Mouse (Mus musculus) gastrocnemius, postnatal 25 days (tissue): ENCODE measurements at regions not wholly inside any gene's neighbourhood (a gene's known extent, or its start where the extent isn't known, plus 50 kb on each side); places are given as distances from the start of the nearest gene placed in this dataset.

Source experiments
- DNase-seq: peaks from one replicate; pipeline ENCODE4 v3.0.0; 2022

- DNase-seq: no peak
These were observed 58.6 kb downstream of the Drd1 start for GRCm38 (mm10) chr13:53996867-53997266.

GRCm38 (mm10) chr13:53992863-53993451 is 62.5 kb downstream of the Drd1 start:
- DNase-seq: no peak

- no peak for DNase-seq
These were observed 76.3 kb downstream of the Drd1 start for GRCm38 (mm10) chr13:53979226-53979625.

DNA sequence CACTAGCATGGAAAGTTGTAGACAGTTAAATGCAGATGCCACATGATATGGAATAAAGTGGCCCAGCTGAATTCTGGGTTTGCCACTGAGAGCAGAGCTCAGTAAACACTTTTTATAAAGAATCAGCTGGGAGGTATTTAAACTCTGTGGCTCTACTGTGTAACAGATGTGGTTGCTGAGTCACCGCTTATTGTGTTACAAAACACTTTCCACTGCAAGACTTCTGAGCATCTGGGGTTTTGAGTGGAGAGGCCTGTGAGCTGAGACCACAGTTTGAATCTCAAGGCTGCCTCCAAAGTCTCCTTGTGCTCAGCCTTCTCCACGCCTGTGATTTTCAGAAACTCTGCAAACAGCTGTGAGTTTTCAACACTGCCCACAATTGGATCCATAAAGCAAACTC is 86.1 kb downstream of the Drd1 start:
- no peak for DNase-seq

DNA sequence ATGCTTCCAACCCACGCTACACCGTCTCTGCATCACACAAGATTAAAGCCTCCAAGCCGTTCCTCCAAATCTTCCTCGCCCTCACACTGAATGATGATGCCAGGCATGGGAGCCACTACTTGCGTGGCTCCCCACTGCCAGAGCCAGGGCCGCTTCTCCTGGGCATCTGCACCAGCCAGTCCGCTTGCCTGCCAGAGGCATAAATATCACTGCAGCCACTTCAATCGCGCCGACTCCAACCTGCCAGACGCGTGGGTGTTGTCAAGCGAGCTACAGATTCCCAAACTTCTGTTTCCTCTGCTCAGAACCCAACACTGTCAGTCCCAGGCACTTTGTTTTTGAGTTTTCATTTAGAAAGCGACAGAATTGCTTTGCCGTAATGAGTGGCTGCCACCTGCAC is 99.3 kb downstream of the Drd1 start:
- DNase-seq: no peak

DNA sequence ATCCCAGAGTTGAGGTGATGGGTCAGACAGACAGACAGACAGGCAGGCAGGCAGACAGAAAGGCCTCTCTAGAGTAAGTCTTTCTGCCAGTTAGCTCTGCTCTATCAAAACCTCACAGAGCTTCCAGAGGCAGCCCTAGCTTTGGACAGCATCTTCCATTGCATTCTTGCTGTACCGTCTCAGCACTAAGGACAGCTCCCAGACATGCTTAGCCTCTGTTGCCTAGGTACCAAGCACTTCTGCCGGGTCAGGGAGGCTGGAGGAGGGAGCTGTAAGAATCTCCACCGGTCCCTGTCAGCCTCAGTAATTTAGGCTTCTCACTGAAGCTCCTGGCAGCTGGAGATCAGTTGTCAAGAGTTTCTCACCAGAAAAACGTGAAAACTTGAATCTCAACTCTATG is 107.4 kb downstream of the Drd1 start:
- no peak for DNase-seq

GRCm38 (mm10) chr13:53945681-53946080 is 109.8 kb downstream of the Drd1 start:
- DNase-seq: no peak

DNA sequence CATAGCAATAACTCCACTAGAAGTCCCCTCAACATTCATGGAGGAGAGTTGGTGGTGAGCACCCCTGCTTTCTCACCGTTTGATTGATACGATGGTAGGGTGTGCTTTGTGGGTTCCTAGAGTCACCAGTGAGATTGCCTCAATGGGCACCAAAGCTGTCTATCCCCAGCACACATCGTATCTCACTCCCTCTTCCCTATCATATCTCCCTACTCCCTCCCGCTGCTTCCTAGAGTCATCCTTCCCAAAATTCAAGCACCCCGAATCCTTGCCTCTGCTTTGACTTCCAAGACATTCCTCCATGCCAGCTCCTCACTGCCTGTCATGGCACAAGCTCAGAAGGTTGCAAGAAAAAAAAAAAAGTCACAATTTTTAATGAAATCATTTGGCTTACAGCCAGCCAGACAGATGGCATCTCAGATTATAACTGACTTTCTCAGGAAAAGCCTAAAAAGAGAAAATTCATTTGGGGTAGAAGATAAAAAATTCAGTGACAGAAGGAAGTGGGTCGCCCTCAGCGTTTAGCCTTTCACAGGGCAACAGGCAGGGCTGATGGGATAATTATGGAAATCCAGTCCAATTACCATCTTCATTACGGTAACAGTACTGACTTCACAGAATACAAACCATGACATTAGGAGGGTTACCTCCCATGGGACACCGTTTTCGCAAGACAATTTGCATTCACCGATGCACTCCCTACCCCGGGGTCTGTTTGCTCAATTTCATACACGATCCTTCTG is 114.3 kb downstream of the Drd1 start:
- DNase-seq: no peak

GRCm38 (mm10) chr13:53935174-53935699 is 120.3 kb downstream of the Drd1 start:
- DNase-seq: no peak

- no peak for DNase-seq
These were observed 121.0 kb downstream of the Drd1 start for GRCm38 (mm10) chr13:53934457-53934856.

GRCm38 (mm10) chr13:53926128-53926527 is 129.4 kb downstream of the Drd1 start:
- no peak for DNase-seq

- no peak for DNase-seq
These were observed 131.1 kb downstream of the Drd1 start for GRCm38 (mm10) chr13:53924433-53924832.

DNA sequence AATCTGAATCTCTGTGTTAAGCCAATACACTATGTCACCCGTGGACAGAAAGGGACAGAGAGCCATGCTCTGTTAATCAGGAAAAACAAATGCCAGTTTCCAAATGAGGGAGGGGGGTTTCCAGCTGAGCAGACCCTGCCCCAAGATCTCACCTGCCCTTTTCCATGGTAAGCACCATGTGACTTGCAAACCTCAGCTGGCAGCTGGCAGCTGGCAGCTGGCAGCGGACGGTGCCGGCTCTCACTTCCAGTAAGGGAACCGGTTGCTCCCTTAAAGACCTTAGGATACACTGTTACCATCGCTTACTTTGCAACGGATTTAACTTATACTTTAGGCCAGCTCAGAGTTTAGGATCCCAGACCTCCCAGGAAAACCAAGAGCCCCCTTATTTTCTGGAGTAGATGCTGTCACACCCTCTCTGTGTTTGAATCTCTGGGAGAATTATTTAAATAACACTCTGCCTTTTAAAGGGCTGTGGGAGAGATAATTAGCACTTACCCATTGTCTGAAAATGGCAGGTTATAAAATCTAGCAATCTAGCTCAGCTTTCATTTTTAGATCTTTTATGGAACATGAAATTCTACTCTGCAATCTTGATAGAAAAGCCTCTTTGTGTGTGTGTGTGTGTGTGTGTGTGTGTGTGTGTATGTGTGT is 131.7 kb downstream of the Drd1 start:
- no peak for DNase-seq

DNA sequence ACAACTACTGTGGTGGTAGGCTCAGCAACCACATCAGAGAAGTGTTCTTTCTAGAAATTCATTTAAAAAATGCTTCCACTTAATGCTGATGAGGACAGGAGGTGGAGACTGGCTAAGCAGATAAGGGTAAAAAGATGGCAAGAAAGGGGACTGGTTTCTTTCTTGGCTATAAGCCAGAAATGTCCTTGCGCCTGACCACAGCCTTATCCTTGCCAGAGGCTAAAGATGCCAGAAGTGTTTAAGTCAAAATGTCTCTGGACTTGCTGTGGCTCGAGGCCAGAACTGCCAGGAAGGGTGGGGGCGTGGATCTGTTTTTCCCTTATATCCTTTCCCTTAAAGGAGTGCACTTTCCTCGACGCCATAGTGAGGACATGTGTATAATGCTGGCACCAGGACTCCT is 133.7 kb downstream of the Drd1 start:
- DNase-seq: no peak

- no peak for DNase-seq
These were observed 135.6 kb downstream of the Drd1 start for GRCm38 (mm10) chr13:53919851-53920381.

GRCm38 (mm10) chr13:53915456-53915855 is 140.0 kb downstream of the Drd1 start:
- DNase-seq: no peak

GRCm38 (mm10) chr13:53914434-53914833 is 141.1 kb downstream of the Drd1 start:
- no peak for DNase-seq

- DNase-seq: no peak
These were observed 142.0 kb downstream of the Drd1 start for GRCm38 (mm10) chr13:53913501-53913900.

GRCm38 (mm10) chr13:53911846-53912245 is 143.7 kb downstream of the Drd1 start:
- DNase-seq: no peak

GRCm38 (mm10) chr13:53911261-53911660 is 144.2 kb downstream of the Drd1 start:
- DNase-seq: no peak

- DNase-seq: no peak
These were observed 145.3 kb downstream of the Drd1 start for GRCm38 (mm10) chr13:53910251-53910650.

DNA sequence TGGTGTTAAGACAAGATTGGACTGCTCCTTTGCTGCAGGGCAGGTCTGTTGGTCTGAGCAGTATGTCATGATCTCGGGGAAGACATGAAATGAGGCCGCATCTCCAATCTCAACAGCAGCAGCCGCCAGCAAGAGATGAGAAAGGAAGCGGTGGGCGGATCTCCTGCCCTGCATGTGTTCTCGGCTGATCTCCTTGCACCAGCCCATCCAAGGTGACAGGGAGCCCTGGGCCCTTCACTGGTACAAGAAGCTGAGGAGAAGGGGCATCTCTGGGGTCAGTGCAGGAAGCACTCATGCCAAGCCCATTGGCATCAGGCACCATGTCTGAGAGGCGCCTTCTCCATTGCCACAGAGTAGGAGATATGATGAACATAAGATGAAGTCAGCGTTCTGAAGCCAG is 151.0 kb downstream of the Drd1 start:
- DNase-seq: no peak

DNA sequence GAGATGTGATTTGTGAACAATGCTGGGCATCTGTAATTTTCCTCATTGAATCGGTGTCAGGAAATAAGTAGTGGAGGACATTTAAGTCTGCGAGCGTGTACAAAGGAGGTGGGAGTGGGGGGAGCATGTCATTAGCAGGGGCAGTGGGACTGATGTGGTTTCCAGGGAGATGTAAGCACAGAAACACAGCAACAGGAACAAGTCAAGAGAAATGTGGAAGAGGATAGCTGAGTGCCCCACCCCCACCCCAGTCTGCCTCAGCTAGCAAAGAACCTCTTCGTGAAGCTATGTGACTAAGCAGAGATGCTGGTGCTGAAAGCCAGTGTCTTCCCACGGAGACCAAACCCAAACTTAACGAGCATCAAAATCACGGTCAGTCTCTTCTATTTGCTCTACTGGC is 151.9 kb downstream of the Drd1 start:
- no peak for DNase-seq
